Mouse (Mus musculus) monocyte, adult 2 months (primary cell): Measurements from ENCODE around the gene AF067063.
"Not testable (repeated sequence)": the region's sequence is repeated elsewhere in the genome, so short reads cannot be mapped to it uniquely, and the experiment has no call there.

Experiments
- DNase-seq, 2 experiments: peaks; one replicate each; pipeline ENCODE4 v3.0.0; 2022; ENCODE audit warnings: low spot score in 2 of 2, low read depth in 1 of 2

AF067063 gene

DNA sequence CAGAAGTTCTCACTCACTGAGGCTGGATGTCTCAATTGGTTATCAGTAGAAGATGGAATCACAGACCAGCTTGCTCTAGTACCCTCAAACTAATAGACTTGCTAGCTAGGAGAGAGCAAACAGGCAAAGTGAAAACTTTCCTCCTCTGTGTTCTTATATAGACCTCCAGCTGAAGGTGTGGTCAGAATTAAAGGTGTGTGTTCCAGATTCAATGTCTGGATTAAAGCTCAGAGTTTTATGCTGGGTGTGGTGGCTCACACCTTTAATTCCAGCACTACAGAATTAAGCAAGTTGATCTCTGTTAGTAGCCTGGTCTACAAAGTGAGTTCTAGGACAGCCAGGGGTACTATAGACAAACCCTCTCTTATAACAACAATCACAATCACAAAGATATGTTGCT, at the start of gene AF067063:
AF067063 (minus strand) TSS at position 101 of the 400 bp plus-strand sequence.
- not testable (repeated sequence) for DNase-seq

DNA sequence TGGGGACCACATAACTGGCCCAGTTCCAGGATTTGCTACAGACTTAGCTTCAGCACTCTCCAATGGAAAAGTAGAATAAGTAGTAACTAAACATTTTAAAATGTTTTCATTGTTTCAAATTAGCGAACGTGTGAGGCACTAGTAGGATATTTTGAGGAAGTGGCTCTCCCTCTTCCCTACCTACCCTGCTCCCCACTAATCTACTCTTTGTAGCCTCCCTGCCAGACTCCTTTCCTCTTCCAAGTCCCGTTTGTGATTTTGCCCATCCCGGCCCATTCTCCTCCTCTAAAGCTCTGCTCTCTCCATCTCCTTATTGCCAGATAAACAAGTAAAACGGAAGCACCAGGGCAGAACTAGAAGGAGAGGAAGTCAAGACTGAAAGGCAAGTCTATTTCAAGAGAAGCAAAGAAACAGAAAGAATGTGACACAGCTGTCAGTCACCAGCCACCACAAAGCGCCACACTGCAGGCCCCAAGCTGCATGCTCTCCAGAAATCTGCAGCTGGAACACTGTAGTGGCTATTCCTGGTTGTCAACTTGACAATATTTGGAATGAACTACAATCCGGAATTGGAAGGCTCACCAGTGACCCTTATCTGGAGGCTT, 34.5 kb upstream of the AF067063 start:
- not testable (repeated sequence) for DNase-seq

DNA sequence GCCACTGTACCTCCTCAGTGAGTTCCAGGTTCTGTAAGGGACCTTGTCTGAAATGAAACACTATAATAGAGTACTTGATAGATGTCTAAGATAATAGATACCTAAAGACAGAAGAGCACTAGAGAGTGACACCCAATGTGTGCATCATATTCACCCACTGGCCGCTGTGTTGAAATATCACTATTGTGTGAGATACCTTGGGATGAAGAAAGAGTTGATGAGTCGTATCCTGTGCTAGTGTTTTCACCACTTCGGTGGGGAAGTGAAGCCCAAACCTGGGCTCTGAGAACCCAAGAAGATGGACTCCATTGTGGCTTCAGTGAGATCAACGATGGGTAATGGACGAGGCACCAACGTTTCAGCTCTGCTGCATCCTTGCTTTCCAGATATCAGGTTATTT, 32.4 kb upstream of the AF067063 start:
- not testable (repeated sequence) for DNase-seq

DNA sequence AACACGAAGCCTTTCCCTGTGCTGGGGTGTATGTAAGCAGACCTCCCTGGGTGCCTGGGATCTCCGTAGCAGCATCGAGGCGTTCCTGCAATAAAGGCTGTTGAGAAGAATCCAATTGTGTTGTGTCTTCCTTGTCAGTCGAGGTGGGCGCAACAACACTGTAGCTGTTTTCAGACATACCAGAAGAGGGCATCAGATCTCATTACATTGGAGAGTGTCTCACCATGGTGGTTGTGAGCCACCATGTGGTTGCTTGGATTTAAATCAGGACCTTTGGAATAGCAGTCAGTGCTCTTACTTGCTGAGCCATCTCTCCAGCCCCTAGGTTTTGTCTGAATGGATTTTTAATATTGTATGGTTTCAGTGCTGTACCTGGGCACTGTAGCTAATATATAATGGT, 10.0 kb upstream of the AF067063 start:
- DNase-seq: not testable (repeated sequence)

DNA sequence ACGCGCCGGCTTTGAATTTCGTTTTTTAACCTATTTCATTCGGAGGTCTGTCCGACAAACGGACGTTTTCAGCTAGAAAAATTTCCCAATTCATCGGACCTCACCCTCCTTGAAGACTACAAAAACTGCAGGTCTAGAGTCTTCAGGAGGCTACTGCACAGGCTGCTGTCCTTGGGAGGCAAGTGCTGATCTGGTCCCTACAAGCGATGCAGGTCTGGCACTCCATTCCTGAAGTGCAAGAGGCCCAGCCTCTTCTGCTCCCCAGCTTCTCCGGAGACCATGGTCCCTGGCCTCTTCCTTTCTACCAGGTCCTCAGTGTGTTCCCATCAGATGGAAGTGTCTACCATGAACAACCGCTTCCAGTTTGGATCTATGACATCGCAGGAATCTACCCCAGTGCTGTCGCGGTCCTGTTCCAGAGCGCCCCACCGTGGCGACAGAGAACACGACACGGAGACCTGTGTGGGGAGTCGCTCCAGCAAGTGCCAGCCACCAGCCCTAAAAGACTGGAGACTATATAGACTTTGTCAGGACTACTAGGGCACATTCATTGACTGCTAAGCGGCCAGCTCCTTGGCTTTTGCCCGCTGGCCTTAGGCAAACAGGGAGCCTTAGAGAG, 7.8 kb upstream of the AF067063 start:
- DNase-seq: not testable (repeated sequence)

DNA sequence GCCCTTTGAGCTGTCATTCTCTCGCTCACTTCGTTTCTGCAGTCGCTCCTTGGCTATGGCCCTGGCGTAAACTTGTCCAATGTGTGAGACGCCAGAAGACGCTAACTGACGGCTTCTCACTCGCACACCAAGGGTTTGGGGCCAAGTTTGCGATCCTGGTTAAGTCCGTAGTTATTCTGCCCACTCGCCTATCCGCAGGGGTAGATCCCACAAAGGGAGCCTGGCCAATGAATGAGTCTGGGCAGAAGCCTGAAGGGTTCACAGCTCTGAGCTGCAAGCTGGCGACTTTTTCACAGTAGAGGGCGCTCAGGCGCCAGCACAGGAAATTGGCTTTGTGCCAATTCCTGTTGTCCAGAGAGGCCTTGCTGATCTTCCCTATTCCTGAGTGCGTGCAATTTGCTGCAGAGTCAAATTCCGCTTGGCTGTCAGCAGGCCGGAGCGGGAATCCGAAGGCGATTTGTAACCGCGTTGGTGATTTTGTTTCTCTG, 6.4 kb upstream of the AF067063 start:
- DNase-seq: peak in 1 of 2 experiments; percentile 5

DNA sequence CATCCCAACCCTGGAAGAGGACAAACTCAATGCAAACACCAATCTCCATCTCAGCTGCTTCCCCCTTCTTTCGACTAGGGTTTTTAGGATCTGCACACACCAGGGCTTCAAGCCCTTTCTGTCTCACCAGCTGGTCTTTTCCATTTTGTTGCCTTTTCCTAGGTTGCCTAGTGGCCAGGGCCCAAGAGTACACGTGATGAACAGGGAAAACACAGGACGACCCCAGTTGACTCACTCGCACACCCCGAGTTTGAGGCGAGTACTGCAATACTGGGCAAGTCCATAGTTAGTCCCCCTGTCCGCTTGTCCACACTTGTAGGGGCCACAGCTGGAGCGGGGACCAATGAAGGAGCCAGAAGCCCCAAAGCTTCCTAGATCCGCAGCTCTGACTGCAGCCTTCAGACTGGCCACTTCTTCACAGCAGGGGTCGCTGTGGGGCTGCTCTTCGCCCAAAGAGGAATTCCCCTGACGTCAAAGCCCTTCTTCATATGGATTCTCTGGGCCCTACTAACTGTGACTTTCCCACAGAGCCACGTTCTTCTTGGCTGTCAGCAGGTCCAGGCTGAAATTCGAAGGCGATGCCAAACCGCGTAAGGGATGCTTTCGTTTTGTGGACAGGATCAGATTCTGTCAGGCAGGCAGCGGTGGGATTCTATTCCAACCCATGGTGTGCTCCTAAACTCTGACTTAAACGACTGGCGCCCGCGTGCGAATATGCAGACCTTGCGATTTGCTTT, 5.5 kb upstream of the AF067063 start, which contains the start of gene D13Ertd608e:
D13Ertd608e (plus strand) TSS at position 687 of the 737 bp plus-strand sequence.
- peak; percentile 26 to 44 for DNase-seq

DNA sequence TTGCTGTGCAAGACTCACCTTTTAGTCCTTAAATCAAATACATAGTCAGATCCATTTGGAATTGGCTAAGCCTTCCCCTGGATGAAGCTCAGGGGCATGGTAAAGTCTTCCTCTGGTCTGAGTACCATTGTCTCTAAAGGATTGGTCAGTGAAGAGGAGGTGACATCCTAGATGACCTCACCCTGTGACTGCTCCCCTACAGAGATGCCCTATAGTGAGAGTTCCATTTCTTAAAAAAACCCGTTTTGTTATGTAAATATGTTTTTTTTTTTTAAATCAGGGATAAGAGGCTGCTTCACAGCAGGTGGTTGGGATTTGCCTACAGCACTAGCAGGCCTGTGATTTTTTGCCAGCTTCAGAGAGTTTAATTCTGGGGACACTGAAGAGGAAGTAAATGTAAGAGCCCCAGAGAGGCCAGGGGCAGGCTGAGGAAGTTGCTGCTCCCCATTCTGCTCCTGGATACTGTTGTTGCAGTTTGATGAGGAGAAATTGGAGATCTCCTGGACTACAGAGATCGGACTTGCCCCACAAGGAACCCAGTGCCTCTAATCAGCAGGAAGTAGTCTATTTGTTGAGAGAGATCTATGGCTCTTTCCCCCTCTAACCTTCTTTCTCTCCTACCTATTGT, 12.3 kb downstream of the AF067063 start:
- no peak for DNase-seq

DNA sequence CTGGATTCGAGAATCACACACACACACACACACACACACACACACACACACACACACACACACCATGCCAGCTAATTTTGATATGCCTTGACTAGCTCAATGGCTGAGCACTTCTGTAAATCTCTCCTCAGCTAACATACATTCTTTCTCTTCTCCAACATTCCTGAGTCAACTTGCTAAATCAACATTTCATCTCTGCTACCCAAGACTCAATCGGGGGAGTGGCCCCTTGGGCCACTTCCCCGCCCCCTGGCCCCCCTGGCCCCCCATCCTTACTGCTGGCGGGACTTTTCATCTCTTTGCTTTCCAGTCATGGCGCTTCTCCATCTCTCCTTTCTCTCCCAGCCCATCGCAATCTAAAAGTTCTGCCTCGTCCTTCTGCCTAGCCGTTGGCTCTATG, 13.2 kb downstream of the AF067063 start:
- no peak for DNase-seq

DNA sequence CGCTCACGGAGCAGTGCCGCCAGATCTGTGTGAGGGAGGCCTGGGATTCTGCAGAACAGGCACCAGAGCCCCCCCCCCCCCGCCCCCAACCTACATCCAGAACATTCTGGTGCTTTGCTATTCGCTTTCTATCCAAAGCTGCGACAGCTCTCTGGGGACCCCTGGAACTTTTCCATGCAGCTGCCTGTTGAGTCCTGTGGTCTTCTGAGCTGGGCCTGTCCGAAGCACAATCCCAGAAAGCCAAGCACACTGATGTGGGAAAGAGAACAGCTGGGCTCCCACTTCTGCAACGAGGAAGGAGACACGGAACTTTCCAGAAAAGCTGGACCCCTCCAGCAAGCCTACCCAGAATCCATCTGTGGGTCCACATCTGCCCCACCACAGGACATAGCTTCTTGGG, 20.0 kb downstream of the AF067063 start:
- no peak for DNase-seq

DNA sequence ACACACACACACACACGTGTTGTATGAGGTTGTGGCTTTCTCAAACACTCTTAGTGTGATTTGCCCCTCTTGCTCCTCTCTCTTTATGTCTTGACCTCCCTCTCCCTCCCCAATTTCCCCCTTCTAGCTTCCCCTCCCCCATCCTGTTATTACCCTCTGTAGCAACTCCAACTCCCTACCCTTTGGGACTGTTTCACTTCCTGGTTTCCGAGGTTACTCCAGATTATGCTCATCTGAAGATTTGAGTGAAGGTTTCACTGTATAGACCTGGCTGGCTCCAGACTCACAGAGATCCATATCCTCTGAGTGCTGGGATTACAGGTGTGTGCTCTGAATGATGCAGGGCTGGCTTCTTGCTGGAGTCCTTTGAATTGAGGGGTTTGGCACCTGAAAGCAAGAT, 21.1 kb downstream of the AF067063 start:
- no peak for DNase-seq

DNA sequence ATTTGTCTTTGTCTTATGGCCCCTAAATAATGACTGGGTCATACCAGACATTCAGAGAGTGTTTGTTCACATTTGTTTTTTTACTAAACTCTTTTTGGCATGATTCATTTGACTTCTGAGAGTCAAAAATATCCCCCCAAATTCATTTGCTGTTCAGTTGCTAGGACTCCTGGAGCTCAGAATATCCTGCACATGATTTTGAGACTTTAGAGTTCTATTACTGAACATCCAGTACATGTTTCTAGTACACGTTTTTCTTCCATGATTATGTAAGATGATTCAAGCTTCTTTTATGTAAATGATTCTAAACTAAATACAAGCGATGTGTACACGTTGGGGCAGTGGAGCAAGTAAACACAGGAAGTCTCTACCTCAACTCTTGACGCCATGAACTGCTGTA, 32.4 kb downstream of the AF067063 start:
- no peak for DNase-seq

DNA sequence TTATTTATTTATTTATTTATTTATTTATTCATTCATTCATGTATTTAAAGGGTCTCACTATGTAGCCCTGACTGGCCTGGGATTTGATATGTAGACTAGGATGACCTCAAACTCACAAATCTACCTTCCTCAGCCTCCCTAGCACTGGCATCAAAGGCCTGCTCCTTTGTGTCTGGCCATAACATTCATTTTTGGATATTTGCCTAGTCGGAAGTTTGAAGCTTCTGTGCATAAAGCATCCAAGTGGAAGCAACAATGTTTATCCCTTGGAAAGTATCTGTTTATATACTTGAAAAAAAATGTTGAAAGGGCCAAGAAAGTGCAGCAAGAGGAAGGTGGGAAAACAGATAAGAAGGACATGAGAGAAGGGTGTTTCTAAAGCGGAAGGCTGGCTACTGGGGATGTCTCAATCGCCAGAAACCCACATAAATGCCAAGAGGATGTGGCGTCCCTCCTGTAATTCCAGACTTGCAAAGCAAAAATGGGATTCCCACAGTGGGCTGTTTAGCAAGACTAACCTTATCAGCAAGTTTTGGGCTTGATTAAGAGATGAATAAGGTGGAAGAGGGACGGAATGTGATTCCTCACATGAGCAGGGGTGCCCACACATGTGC, 37.1 kb downstream of the AF067063 start:
- no peak for DNase-seq

DNA sequence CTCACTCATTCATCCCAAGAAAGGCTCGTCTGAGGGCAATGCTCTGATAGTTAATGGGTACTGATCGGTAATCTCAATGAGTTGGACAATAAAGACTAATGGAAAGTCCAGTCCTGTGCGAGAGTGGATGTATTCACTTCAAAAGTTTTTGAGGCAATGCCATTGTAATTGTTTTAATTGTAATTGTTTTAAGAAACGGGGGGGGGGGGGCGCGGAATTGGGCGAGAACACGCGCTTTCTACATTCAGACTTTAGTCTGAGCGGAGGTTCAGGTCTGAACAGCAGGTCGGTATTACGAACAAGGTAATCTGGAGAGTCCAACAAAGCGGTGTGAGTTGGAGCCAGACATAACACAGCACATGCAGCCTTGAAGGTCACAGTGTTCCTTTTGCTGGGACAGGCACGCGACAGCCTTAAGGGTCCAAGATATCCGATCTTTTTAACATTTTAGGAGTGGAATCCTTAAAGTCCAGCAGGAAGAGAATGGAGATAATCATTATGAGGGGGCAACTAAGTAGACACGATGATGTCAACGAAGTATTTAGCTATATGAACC, 38.4 kb downstream of the AF067063 start:
- DNase-seq: no peak

DNA sequence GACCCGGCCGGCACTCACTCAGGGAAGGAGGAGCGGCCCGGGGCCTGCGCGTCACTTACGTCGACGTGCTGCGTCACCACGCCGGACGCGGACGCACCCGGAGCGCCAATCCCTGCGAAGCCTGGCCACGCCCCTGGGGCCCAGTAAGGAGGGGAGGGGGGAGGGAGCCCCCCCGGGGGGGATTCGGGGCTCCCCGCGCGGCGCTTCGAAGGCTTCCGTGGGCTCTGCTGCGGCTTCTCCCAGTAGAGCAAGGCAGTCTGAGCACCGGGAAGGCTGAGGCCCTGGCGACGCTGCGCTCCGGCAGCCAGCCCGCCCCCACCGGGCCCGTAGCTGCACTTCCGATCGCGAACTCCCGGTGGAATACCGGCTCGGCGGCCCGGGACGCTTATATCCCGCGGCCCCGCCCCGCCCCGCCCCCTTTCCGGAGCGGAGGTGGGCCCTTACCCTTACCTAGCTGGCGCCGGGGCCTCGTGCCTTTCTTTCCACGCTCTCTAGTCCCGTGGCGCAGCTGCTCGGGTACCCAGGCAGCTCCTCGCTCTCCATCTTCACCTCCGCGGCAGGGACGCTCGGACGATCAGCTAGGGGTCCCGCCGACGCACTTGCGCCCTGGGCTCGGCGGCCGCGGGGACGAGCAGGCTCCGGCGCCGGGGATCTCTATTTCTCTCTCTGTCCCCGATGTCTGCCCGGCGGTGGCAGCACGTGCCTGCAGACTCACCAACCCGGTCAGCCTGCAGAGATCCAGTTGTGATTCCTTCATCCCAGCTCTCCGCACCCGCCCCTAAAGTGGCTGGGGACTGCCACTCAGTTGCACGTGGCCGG, 39.0 kb downstream of the AF067063 start, which contains the start of gene Zfp131:
Zfp131 (minus strand) TSS at position 129 of the 819 bp plus-strand sequence.
- peak; percentile 70 to 84 for DNase-seq

DNA sequence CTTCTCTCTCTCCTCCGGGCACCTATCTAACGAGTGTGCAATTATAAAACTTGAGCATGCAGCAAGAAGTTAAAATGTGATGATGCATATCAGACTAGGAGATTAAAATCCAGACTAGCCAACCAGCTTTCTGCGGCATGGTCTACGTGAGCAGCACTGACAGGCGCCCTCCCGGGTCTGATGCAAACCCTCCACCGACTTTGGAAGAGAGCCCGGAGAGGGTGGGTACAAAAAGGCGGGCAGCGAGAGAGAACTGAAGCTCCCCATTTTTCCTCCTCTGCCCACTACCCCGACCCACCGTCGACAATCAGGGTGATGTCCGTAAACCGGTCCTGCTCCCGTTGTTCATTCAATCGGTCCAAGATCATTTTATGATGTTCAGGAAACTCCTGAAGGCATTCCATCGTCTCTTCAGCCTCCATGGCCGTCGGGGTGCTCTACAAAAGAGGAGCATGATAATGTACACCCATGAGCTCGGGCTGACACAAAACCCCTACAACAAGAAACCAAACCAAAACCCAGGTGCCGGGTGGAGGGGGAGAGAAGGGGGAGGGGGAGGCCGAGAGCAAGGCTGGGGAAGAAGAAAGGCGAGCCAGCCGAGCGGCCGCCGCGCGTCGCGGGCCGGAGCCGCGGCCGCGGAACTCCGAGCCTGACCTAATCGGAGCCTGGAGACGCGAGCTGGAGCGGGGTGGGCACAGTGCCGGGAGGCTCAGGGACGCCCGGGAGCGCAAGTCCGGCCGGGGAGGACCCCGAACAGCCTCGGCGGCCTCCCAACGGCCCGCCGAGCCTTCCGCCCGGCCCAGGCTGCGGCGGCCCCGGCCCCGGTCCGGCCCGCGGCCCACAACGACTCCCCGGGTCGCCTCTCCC, 39.9 kb downstream of the AF067063 start:
- no peak for DNase-seq

DNA sequence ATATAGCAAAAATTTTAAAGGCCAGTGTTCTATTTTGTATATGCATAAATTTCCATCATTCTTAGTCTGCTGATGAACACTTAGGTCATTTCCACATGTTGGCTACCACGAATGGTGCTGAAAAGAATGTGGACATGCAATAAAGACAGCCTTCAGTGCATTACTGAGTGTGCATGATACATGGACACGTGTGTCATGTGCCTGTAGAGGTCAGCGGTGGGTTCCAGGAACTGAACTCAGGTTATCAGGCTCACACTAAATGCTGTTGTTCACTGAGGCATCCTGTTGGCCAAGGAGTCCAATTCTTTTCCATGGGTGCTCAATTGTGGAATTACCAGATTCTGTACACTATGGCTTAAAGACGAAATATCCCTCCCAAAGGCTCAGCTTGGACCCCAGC, 46.4 kb downstream of the AF067063 start:
- DNase-seq: no peak
